In the genomic region with DNA sequence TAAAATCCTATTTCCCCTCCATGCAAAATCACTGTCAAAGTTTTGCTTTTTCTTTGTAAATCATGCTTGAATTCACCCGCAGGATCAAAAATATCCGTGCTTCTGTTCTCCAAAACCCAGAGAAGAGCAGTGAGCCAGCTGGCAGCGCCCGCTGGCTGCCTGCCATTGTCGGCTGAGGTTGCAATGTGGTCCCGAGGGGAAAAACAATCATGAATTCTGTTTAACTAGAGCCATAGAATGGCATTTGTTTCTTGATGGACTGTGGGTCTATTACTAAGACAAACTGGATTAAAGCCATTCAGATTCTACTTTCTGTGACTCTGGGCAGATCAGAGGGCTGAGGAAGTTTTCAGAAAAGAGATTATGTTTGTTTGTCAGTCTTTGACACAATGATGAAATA, we compare ENCODE assay signal across 10 mouse cellular contexts. TPM values are rescaled to one million over a fixed set of nuclear protein-coding genes. Genes with fewer than 3 reads are reported as not detected.
A peak's percentile ranks its signal among the peaks of the same experiment; 100 is the strongest.
DNase-seq lines count a peak whose midpoint lies in the region; ATAC-seq and TF ChIP-seq lines count a peak whose summit lies in the region.
"Had no signal": no experiment of that assay in that cellular context is flagged by ENCODE, and none has a peak within 500 bp of the region (broad histone marks: within the 10 kb centered on the region; RNA-seq: fewer than 3 reads in every experiment).

No protein-coding gene starts in this region.

- no peak for ATAC-seq in kidney, embryonic 15.5 days (replicated peaks; ENCODE audit: low FRiP score)
- no peak for ATAC-seq in activated CD4-positive, CD25-positive, alpha-beta regulatory T cell, adult 4 months

- DNase-seq in kidney, adult 2 months, result peak; percentile 57
- DNase-seq in cerebellum, adult 2 months, result peak; percentile 90 to 92
- peak; percentile 4 for DNase-seq in gastrocnemius, postnatal 14 days
- peak; percentile 82 to 86 for DNase-seq in layer of hippocampus, adult 2 months (ENCODE audit: low spot score in 2 of 2)
- DNase-seq in lung, postnatal 4 days, result peak; percentile 65 to 87
- DNase-seq in embryo, embryonic 9.5 days (ENCODE audit: extremely low spot score), result no peak
- DNase-seq: liver, embryonic 13.5 days had no signal

- no peak for TF ChIP-seq POLR2A in kidney, adult 2 months (IDR thresholded peaks at IDR 0.05; ENCODE audit: low read depth, low read length)
- no peak for TF ChIP-seq POLR2A in cerebellum, adult 2 months (IDR thresholded peaks at IDR 0.05; ENCODE audit: borderline replicate concordance, insufficient read depth, low read length)

- no peaks in the 10 kb centered on the region for H3K9me3 ChIP-seq in kidney, embryonic 15.5 days (replicated peaks)
- H3K9me3 ChIP-seq: embryonic facial prominence, embryonic 12.5 days; liver, embryonic 13.5 days had no signal

- H3K9ac ChIP-seq in kidney, embryonic 15.5 days, result no peak overlapping the region
- H3K9ac ChIP-seq: embryonic facial prominence, embryonic 12.5 days; liver, embryonic 13.5 days had no signal

- intact Hi-C loops in gastrocnemius, postnatal 14 days (cut with DNase I; ENCODE audit: low total_unique reads), result no loop called here

- H3K27me3 ChIP-seq in kidney, adult 2 months (replicated peaks; ENCODE audit: control insufficient read depth, insufficient read depth, low read length), result no peaks in the 10 kb centered on the region
- H3K27me3 ChIP-seq in kidney, embryonic 15.5 days, result no peaks in the 10 kb centered on the region
- H3K27me3 ChIP-seq in cerebellum, adult 2 months (ENCODE audit: control insufficient read depth, insufficient read depth, low read length), result no peaks in the 10 kb centered on the region
- H3K27me3 ChIP-seq: embryonic facial prominence, embryonic 12.5 days; liver, embryonic 13.5 days had no signal

- H3K4me1 ChIP-seq in kidney, adult 2 months (ENCODE audit: control insufficient read depth, insufficient read depth, low read length), result no peaks in the 10 kb centered on the region
- H3K4me1 ChIP-seq in kidney, embryonic 15.5 days, result no peaks in the 10 kb centered on the region
- H3K4me1 ChIP-seq in cerebellum, adult 2 months (ENCODE audit: control insufficient read depth, insufficient read depth, low read length), result peaks cover 2% of the 10 kb centered on the region; the same call in 1 of the 2 replicates
- H3K4me1 ChIP-seq: embryonic facial prominence, embryonic 12.5 days; liver, embryonic 13.5 days had no signal

- TF ChIP-seq CTCF in kidney, adult 2 months (conservative IDR thresholded peaks at IDR 0.05; ENCODE audit: insufficient read depth, insufficient read length, low read depth, low read length), result no peak
- no peak for TF ChIP-seq CTCF in cerebellum, adult 2 months (IDR thresholded peaks at IDR 0.05; ENCODE audit: borderline replicate concordance, insufficient read depth, low read depth, low read length)
- no peak for TF ChIP-seq CTCF in layer of hippocampus, adult 2 months (conservative IDR thresholded peaks at IDR 0.05)

- no peak overlapping the region for H3K4me3 ChIP-seq in kidney, adult 2 months (ENCODE audit: insufficient read depth, low read depth, low read length)
- no peak overlapping the region for H3K4me3 ChIP-seq in kidney, embryonic 15.5 days (replicated peaks)
- H3K4me3 ChIP-seq in cerebellum, adult 2 months (replicated peaks; ENCODE audit: insufficient read depth, low read depth, low read length), result no peak overlapping the region
- H3K4me3 ChIP-seq in layer of hippocampus, adult 2 months, result no peak overlapping the region
- H3K4me3 ChIP-seq: embryonic facial prominence, embryonic 12.5 days; liver, embryonic 13.5 days had no signal

- H3K27ac ChIP-seq in kidney, adult 2 months (ENCODE audit: insufficient read depth, low read depth, low read length), result no peak overlapping the region
- no peak overlapping the region for H3K27ac ChIP-seq in kidney, embryonic 15.5 days
- H3K27ac ChIP-seq in cerebellum, adult 2 months (ENCODE audit: insufficient read depth, low read length), result no peak overlapping the region
- peak overlapping the region; percentile 70 for H3K27ac ChIP-seq in layer of hippocampus, adult 2 months
- H3K27ac ChIP-seq: embryonic facial prominence, embryonic 12.5 days; liver, embryonic 13.5 days had no signal

- no peak overlapping the region for H3K4me2 ChIP-seq in kidney, embryonic 15.5 days
- H3K4me2 ChIP-seq: embryonic facial prominence, embryonic 12.5 days; liver, embryonic 13.5 days had no signal

- WGBS in kidney, adult 2 months, result 45% methylated on average over 6 of the region's 6 CpGs
- 73% methylated on average over 6 of the region's 6 CpGs for WGBS in kidney, embryonic 15.5 days
- 4% methylated on average over 6 of the region's 6 CpGs for WGBS in cerebellum, adult 2 months

- no peaks in the 10 kb centered on the region for H3K36me3 ChIP-seq in kidney, adult 2 months (ENCODE audit: control insufficient read depth, insufficient read depth, low read length)
- H3K36me3 ChIP-seq in kidney, embryonic 15.5 days, result no peaks in the 10 kb centered on the region
- H3K36me3 ChIP-seq: embryonic facial prominence, embryonic 12.5 days; liver, embryonic 13.5 days had no signal

RNA-seq across cellular contexts. Expression of gene Syt1, which starts 31.1 kb away (rescaled TPM):
- polyA plus RNA-seq in kidney, adult 2 months (2012; rRNA removed), result 0.27 and 1.0 TPM in 2 replicates
- 1.3 and 3.6 TPM in 2 replicates for polyA plus RNA-seq in kidney, embryonic 15.5 days (2015; fragmentation: Nextera tagmentation; extraction: Ambion mirVana)
- polyA plus RNA-seq in cerebellum, adult 2 months (2012; rRNA removed), result 209 and 224 TPM in 2 replicates
- under 1 TPM; 0.12 to 0.20 TPM for total RNA-seq in gastrocnemius, postnatal 14 days (2021)
- total RNA-seq in layer of hippocampus, adult 2 months (2021), result 1,000 to 10,000 TPM in 1 of 2 experiments, 100 to 1,000 TPM in 1; 975 to 1,036 TPM
- under 1 TPM in 1 of 2 experiments, not detected in 1; 0.12 TPM for polyA plus RNA-seq in activated CD4-positive, CD25-positive, alpha-beta regulatory T cell, adult 4 months (2017; shearing (Covaris generic))

Comparison
In these comparisons a context has a peak if more than half of its experiments do, and no peak if none do; other contexts are left out.
1. RNA of gene Syt1, which starts 31.1 kb away (polyA plus RNA-seq): 209 to 224 TPM in cerebellum, adult 2 months; 1.3 to 3.6 TPM in kidney, embryonic 15.5 days, 0.27 to 1.0 TPM in kidney, adult 2 months and 0.12 TPM in activated CD4-positive, CD25-positive, alpha-beta regulatory T cell, adult 4 months; every median in the first group is over 10 times any median in the second.